Mouse (Mus musculus) ES-Bruce4 (cell line): ENCODE measurements around the gene Pygo2. TPM values are rescaled to one million over a fixed set of nuclear protein-coding genes. Genes with fewer than 3 reads are reported as not detected.
A peak's percentile ranks its signal among the peaks of the same experiment; 100 is the strongest.

Experiments used
- H3K27ac ChIP-seq: 2 replicates; pipeline ENCODE4 v1.5.1; 2012; ENCODE audit warnings: low read length, inconsistent platforms; ENCODE audit not compliant: insufficient read depth
- H3K27me3 ChIP-seq: 2 replicates; pipeline ENCODE4 v1.6.1; 2012; ENCODE audit warnings: mild to moderate bottlenecking, low read length, inconsistent platforms; ENCODE audit not compliant: control insufficient read depth, poor library complexity, insufficient read depth, severe bottlenecking
- H3K36me3 ChIP-seq: 2 replicates; pipeline ENCODE4 v1.6.1; 2012; ENCODE audit warnings: inconsistent platforms, mild to moderate bottlenecking, low read length, moderate library complexity; ENCODE audit not compliant: control insufficient read depth, poor library complexity, insufficient read depth, severe bottlenecking
- H3K4me1 ChIP-seq: one replicate; pipeline ENCODE4 v1.8.1; 2011; ENCODE audit warnings: low read length; ENCODE audit not compliant: control insufficient read depth, insufficient read depth
- H3K4me3 ChIP-seq: 2 replicates; pipeline ENCODE4 v1.5.1; 2011; ENCODE audit warnings: low read depth, mild to moderate bottlenecking, low read length
- H3K9ac ChIP-seq: 2 replicates; pipeline ENCODE4 v1.6.1; 2012; ENCODE audit warnings: low read depth, mild to moderate bottlenecking, inconsistent platforms; ENCODE audit not compliant: poor library complexity, severe bottlenecking
- H3K9me3 ChIP-seq: replicated peaks from 2 replicates; pipeline ENCODE4 v1.6.1; 2012; ENCODE audit warnings: mild to moderate bottlenecking, low read length, inconsistent platforms; ENCODE audit not compliant: control insufficient read depth, poor library complexity, insufficient read depth, severe bottlenecking
- CTCF ChIP-seq: IDR thresholded peaks from one replicate; pipeline ENCODE4 v1.8.1; 2011; ENCODE audit warnings: low read depth, low read length
- EP300 ChIP-seq: IDR thresholded peaks from 2 replicates; pipeline ENCODE4 v1.6.1; 2011; ENCODE audit warnings: low read depth, low read length; ENCODE audit not compliant: insufficient read depth
- POLR2A ChIP-seq: IDR thresholded peaks from one replicate; pipeline ENCODE4 v1.8.1; 2011; ENCODE audit warnings: low read length; ENCODE audit not compliant: insufficient read depth
- polyA plus RNA-seq: library from polyadenylated mRNA; stranded (reverse); fragments of >200 nt; gene quantifications from 2 replicates; pipeline ENCODE4 v1.2.4, GENCODE M21; 2011; ENCODE audit warnings: low read depth; ENCODE audit not compliant: missing spikeins, insufficient read depth, insufficient read length

The Pygo2 gene
- polyA plus RNA-seq, 1 experiment: 41.7 TPM

DNA sequence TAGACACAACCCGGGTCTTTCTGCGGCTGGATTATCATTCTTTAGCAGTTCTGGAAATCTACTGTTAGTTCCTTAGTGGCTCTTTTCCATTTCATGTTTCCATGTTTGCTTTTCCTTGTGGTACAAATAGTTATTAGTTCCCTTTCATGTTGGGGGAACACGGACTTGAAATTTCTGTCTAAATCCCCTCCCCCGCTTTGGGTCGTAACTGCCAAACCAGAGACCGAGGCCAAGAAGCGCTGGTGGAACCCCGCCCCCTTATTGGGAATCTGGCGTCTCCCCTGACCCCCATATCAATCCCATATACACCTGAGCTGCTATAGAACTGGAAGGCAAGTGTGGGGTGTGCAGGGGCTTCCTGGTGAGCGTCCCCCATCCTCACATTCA is 34.6 kb upstream of the Pygo2 start:
- Histone ChIP-seq H3K27me3 (no peaks in the 10 kb centered on the region), H3K27ac (no peak overlapping the region; the same call in 1 of the 2 replicates), H3K36me3 (no peaks in the 10 kb centered on the region), H3K4me3 (peak overlapping the region; percentile 57), H3K9me3 (no peaks in the 10 kb centered on the region), H3K4me1 (peaks cover 2% of the 10 kb centered on the region), H3K9ac (peak overlapping the region; percentile 52; the same call in 1 of the 2 replicates)
- TF ChIP-seq CTCF (no peak), POLR2A (no peak), EP300 (no peak)

DNA sequence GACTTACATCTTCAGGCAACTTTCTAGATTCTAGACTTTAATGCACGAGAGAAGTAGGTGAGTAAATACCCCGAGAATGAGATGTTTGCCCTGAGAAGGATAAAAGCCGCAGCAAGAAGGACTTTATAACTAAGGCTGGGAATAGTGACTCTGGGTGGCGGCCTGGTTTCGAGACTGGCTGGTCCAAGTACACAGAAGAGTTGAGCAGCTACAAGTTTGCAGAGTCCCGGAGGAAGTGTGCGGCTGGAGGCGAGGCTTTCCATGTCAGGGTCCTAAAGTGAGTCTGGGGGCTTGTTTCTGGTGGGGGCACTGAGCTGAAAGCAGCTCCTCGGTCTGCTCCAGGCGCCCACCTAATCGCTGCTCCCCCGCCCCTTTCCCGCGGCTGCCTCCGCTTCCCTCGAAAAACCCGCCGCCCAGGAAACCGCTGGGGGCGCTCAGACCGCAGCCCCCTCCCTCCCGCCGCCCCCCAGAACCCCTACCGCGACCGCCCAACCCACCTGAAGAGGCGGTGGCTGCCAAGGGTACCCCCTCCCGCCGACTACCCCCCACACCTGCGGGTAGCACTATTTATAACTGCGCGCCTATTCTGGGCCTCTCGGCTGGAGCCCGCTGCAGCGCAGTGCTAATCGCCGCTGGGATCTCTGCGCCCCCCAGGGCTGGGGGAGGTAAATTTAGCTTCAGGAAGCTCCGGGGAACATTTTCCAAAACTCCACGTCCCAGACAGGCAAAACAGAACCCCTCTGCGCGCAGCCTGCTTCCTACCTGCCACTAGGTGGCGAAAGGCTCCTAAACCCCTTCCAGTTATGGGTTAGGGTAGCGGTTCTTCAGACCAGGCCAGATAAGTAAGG is 34.0 kb upstream of the Pygo2 start:
- Histone ChIP-seq H3K4me3 (peak overlapping the region; percentile 60), H3K36me3 (no peaks in the 10 kb centered on the region), H3K9me3 (no peaks in the 10 kb centered on the region), H3K9ac (peak overlapping the region; percentile 52), H3K27ac (no peak overlapping the region), H3K27me3 (no peaks in the 10 kb centered on the region), H3K4me1 (no peaks in the 10 kb centered on the region)
- TF ChIP-seq POLR2A (no peak), CTCF (peak; percentile 82)

DNA sequence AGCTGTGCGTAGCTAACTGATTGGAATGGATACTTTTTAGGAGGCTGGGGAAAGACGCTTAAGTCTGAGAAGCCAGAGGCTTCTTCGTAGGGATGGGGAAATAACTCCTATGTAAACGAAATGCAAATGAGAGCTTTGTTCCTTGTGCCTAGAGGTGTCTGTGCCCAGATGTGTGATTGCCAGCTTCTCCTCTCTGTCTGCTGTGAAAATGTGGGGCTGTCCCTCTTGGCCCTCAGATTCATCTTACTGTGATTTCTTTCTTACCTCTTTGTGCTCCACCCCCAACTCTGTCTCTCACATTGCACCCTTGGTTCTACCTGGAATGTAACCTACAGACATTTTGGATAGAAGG is 33.4 kb upstream of the Pygo2 start:
- H3K9ac ChIP-seq: peak overlapping the region; percentile 52; the same call in 1 of the 2 replicates
- H3K27me3 ChIP-seq: no peaks in the 10 kb centered on the region
- H3K36me3 ChIP-seq: no peaks in the 10 kb centered on the region
- no peak for TF ChIP-seq CTCF
- TF ChIP-seq EP300: no peak
- TF ChIP-seq POLR2A: no peak
- H3K27ac ChIP-seq: no peak overlapping the region
- H3K9me3 ChIP-seq: no peaks in the 10 kb centered on the region
- H3K4me3 ChIP-seq: no peak overlapping the region
- H3K4me1 ChIP-seq: no peaks in the 10 kb centered on the region

DNA sequence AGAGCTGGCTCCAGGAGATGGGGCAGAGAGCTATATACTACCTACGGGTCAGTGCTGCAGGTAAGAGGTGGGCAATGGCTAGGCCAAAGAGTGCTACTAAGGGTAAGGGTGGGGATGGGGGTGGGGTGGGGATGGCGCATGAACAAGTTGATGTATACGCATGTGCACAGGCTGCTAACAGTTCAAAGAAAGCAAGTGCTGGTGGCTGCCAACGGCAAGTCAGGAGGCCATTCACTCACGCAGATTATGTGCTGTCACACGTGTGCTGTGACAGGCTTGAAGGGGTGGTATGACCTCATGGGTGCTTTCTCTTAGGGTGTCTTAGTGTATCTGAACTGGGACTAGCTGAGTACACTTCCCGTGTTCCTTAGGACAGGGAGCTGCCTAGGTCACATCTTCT is 28.7 kb upstream of the Pygo2 start:
- Histone ChIP-seq H3K27me3 (no peaks in the 10 kb centered on the region), H3K9me3 (no peaks in the 10 kb centered on the region), H3K4me3 (no peak overlapping the region), H3K27ac (no peak overlapping the region), H3K9ac (no peak overlapping the region), H3K4me1 (no peaks in the 10 kb centered on the region), H3K36me3 (no peaks in the 10 kb centered on the region)
- no peak for TF ChIP-seq EP300
- no peak for TF ChIP-seq POLR2A
- no peak for TF ChIP-seq CTCF

DNA sequence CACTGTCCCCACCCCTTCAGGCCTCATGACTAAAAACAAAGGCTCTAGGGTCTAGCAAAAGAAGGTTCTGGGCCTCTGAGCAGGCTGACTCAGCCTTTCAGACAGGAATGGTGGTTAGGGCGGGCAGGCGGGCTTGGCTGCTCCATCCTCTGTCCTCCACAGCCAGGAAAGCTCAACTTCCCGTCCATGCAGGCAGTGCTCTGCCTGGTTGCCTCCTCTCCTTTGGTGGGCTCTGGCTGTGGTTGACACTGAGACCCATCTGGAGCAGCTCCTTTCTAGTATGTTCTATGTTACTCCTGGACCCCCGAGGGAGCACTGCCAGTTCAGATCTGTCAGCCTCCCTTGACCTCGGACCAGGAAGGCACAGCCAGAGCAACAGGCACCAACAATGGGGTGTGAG is 27.3 kb upstream of the Pygo2 start, which contains the start of gene Lenep:
TSS of gene Lenep (minus strand) at position 101 of the 400 bp plus-strand sequence.
- Histone ChIP-seq H3K27ac (no peak within 1 kb of the TSS), H3K36me3 (no peaks in the 10 kb centered on the region), H3K27me3 (no peaks in the 10 kb centered on the region), H3K4me1 (no peaks in the 10 kb centered on the region), H3K4me3 (no peak within 1 kb of the TSS), H3K9me3 (no peaks in the 10 kb centered on the region), H3K9ac (no peak within 1 kb of the TSS)
- TF ChIP-seq EP300 (no peak), POLR2A (no peak), CTCF (no peak)

DNA sequence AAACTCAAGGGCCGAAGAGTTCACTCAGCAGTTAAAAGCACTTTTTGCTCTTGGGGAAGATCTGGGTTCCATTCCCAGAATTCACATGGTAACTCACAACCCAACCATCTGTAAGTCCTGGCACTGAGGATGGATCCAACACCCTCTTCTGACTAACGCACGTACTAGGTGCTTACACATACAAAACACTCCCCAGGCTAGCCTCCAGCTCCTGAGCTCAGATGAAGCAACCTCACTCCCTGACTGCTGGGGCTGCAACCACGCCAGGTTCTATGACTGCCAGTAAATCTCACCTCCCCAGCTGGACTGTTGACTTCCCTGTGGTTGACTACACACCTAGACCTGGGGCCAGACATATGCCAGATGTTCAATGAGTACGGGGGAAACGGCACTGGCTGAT is 23.1 kb upstream of the Pygo2 start:
- no peaks in the 10 kb centered on the region for H3K27me3 ChIP-seq
- H3K4me1 ChIP-seq: no peaks in the 10 kb centered on the region
- H3K9me3 ChIP-seq: no peaks in the 10 kb centered on the region
- TF ChIP-seq EP300: no peak
- TF ChIP-seq CTCF: no peak
- TF ChIP-seq POLR2A: no peak
- H3K27ac ChIP-seq: no peak overlapping the region
- no peak overlapping the region for H3K9ac ChIP-seq
- H3K4me3 ChIP-seq: no peak overlapping the region
- H3K36me3 ChIP-seq: no peaks in the 10 kb centered on the region
